Mouse (Mus musculus) spleen, adult 12 weeks (tissue): ENCODE results near the gene Igf2bp1.

Experiments
- DNase-seq: peaks from one replicate; pipeline ENCODE4 v3.0.0; 2022; ENCODE audit warnings: low spot score

Gene Igf2bp1

GRCm38 (mm10) chr11:96006852-96007515, 1.2 kb upstream of the Igf2bp1 start:
- no peak for DNase-seq

DNA sequence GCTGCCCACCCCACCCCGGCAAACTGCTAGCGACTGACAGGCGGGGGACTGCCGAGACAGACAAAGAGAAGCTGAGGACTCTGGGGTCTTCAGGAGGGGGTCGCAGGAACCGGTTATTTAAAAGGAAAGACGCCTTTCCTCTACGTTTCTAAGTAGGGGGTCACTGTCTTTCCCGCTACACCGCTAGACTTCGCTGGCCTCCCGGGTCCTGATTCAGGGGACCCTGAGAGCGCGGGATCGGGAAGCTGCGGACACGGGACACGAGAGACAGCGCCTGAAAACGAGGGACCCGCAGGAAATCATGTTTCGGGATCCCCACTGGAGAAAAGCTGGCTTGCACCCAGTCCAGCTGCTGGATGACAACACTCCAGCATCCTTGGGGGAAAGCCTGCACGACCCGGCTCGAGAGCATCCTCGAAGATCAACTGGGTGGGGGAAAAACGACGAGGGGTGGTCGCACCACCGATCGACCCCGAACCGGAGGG, 669 bp upstream of the Igf2bp1 start:
- DNase-seq, result no peak

GRCm38 (mm10) chr11:96004793-96005402, 842 bp downstream of the Igf2bp1 start:
- DNase-seq, result no peak

GRCm38 (mm10) chr11:96003969-96004792, 1.6 kb downstream of the Igf2bp1 start:
- DNase-seq, result no peak

- DNase-seq, result no peak
These were observed 2.4 kb downstream of the Igf2bp1 start for GRCm38 (mm10) chr11:96003100-96003900.

GRCm38 (mm10) chr11:95994151-95994550, 11.6 kb downstream of the Igf2bp1 start:
- DNase-seq, result no peak

DNA sequence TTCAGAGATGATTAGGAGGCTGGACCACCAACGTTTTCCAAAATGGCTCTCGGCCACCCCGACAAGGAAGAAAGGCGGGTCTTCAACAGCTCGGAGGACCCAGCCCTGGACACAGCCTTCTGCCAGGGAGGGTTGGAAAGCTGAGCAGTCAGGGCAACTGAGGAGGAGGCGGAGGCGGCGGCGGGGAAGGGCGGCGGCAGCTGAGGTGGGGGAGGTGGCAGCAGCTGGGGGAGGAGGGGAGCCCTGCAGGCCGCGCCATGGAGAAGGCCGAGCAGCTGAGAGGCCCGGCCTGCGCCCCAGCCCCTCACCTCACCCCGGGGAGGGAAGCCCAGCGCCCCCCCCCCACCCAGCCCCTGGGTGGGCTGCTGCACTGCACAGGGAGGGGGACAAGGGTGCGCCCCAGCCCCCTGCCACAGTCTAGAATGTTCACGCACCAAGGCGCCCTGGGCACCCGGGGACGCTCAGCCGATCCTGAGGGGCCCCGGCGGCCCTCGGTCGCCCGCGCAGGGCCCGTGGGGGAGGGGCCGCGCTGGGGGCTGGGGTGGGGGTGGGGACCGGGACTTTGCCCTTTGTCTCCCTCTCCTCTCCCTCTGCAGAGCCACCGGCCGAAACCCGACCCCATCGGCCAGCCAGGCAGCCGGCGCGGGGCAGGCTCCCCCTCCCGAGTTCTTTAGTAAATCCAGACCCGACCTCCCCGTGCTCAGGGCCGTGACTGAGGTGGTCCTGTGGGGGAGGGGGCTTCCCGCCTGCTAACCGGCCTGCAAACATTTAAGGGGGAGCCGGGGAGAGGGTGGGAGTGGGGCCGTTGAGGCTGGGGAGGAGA, 14.6 kb downstream of the Igf2bp1 start:
- DNase-seq, result no peak

- DNase-seq, result no peak
These were observed 15.3 kb downstream of the Igf2bp1 start for GRCm38 (mm10) chr11:95990431-95990830.

- DNase-seq, result no peak
These were observed 15.9 kb downstream of the Igf2bp1 start for GRCm38 (mm10) chr11:95989864-95990263.

- DNase-seq, result no peak
These were observed 17.2 kb downstream of the Igf2bp1 start for GRCm38 (mm10) chr11:95988533-95988932.

GRCm38 (mm10) chr11:95987854-95988447, 17.8 kb downstream of the Igf2bp1 start:
- no peak for DNase-seq

GRCm38 (mm10) chr11:95982475-95982874, 23.3 kb downstream of the Igf2bp1 start:
- DNase-seq, result no peak

DNA sequence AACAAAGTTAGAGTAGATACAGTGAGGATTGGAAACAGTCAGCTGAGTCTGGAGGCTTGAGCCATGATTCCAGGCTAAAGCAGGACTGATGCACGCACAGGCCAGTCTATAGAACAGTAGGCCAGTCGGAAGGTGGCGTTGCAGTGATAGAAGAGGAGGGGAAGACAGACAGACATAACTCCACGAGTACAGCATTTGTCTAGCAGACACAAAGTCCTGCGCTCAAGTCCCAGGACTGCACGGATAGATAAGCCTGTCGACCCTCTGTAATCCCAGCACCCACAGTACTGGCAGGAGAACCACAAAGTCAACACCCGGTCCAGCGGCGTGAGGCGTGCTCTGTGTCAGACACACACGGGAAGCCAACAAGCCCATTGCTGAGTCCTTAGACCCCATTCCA, 23.9 kb downstream of the Igf2bp1 start:
- no peak for DNase-seq

- DNase-seq, result no peak
These were observed 24.9 kb downstream of the Igf2bp1 start for GRCm38 (mm10) chr11:95980762-95981418.

- DNase-seq, result no peak
These were observed 27.3 kb downstream of the Igf2bp1 start for GRCm38 (mm10) chr11:95978487-95978886.

- no peak for DNase-seq
These were observed 29.4 kb downstream of the Igf2bp1 start for GRCm38 (mm10) chr11:95976290-95976689.

DNA sequence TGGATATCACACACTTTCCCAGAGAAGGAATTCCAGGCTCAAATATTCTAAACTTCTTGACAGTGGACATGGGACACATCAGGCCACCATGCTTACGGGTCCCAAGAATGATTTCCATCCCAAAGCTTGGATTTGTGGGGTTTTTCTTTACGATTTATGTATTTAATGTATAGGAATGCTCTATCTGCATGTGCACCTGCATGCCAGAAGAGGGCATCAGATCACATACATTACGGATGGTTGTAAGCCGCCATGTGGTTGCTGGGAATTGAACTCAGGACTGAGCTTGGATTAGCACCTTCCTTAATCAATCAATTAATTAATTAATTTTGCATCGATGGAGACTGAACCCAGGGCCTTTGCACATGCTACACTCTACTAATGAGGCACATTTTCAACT, 30.0 kb downstream of the Igf2bp1 start:
- DNase-seq, result no peak

DNA sequence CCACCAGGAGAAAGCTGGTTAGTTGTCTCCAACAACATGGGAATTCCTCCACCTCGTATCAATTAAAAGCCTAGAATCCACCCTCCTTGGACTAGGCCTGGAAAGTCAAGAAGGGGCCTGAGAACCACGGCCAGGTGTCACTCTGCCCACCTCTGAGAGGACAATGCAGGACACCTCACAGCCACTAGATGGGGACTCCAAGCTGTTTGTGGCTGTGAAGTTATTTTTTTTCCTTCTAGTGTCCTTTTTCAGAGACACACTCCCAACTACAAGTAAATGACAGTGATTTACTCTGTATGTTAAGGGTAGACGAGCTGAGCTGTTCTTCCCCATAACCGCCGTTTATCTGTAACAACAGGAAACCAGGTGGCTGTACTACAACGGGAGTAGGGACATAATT, 32.6 kb downstream of the Igf2bp1 start:
- no peak for DNase-seq

- DNase-seq, result no peak
These were observed 42.4 kb downstream of the Igf2bp1 start for GRCm38 (mm10) chr11:95963304-95963703.

DNA sequence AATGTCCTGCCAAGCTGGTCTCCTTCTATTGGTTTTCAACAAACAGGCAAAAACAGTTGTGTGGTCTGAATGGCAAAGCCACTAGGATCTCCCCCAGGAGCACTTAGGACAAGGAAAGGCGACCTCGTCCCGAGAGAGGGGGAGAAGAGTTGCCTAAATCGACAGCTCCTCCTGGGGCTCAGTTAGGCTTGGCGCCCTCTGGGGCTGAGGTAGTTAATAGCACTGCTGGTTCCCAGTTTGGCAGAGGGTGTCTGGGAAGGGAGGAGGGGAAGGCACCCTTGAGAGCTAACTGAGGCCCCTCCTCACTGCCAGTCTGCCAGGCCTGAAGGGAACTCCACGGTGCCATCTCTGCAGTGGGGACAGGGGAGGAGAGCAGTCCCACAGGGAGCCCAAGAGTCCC, 46.6 kb downstream of the Igf2bp1 start:
- DNase-seq, result no peak
